Mouse (Mus musculus): ENCODE measurements at regions not wholly inside any gene's neighbourhood (a gene's known extent, or its start where the extent isn't known, plus 50 kb on each side); places are given as distances from the start of the nearest gene placed in this dataset.
A peak's percentile ranks its signal among the peaks of the same experiment; 100 is the strongest.

DNA sequence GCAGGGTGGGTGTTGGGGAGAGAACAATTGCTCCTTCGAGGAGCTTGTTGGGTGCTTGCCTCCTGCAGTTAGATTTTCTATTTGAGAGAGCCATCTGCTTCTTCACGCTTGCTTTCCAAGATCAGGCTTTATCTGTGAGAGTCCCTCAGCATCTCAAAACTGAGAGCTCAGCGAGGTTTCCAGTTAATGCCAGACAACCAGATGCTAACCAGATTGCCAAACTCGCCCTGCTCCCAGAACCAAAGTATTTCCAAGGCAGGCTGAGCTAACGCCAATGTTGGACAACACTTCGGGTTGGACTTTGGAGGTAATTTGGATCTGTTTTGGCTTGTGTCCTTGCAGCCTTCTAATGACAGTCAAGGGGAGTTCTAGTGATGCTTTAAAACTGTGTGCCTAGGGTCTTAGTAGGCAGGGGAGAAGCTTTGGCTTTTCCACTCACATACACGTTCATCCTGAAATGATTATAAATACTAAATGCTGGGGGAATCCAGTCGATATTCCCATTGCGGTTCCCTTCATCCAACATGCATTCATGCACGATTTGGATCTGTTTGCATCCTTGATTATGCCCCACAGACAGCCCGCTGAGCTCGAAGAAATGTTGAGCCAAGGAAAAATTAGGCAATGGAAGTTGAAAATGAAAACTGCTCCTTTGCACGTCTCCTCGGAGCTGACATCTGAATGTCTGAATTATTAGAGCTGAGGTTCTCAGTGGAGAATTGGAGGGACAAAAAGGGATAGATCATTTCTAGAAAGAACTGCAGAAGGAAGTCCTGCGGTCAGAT lies 68.4 kb upstream of the Trpm3 start:
- H3K27me3 ChIP-seq (ENCODE audit: control insufficient read depth, insufficient read depth, low read length): no peaks in the 10 kb centered on the region
- no peak overlapping the region for H3K27ac ChIP-seq (ENCODE audit: insufficient read depth, low read length)
- DNase-seq: no peak
- WGBS: 17% methylated on average over 15 of the region's 15 CpGs
- H3K4me1 ChIP-seq (ENCODE audit: control insufficient read depth, insufficient read depth, low read length): no peaks in the 10 kb centered on the region
- TF ChIP-seq POLR2A (IDR thresholded peaks at IDR 0.05; ENCODE audit: borderline replicate concordance, insufficient read depth, low read length) (no peak), CTCF (IDR thresholded peaks at IDR 0.05; ENCODE audit: borderline replicate concordance, insufficient read depth, low read depth, low read length) (no peak)
- H3K4me3 ChIP-seq (replicated peaks; ENCODE audit: insufficient read depth, low read depth, low read length): no peak overlapping the region

DNA sequence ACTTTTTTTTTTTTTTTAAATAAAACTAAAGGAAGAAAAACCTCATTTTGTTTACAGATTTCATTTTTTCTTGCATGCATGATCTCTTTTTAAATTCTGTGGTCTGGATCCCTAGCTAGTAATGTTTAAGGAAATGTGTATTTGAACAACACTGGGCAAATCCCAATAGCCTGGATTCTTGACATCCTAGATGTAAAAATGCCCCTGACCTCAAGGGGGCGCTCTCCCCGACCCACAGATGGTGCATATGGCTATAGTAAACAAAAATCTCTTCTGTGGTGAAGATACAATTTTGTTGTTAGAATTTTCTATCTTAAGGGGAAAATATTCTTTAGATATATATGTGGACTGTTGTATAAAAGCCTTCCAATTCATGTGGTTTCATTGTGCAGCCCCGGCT lies 67.1 kb upstream of the Trpm3 start:
- TF ChIP-seq POLR2A (IDR thresholded peaks at IDR 0.05; ENCODE audit: borderline replicate concordance, insufficient read depth, low read length) (no peak), CTCF (IDR thresholded peaks at IDR 0.05; ENCODE audit: borderline replicate concordance, insufficient read depth, low read depth, low read length) (0 out of 2 replicates have a peak, but pooled peaks have one; percentile 7)
- Histone ChIP-seq H3K4me1 (ENCODE audit: control insufficient read depth, insufficient read depth, low read length) (no peaks in the 10 kb centered on the region), H3K4me3 (replicated peaks; ENCODE audit: insufficient read depth, low read depth, low read length) (no peak overlapping the region), H3K27ac (ENCODE audit: insufficient read depth, low read length) (no peak overlapping the region), H3K27me3 (ENCODE audit: control insufficient read depth, insufficient read depth, low read length) (no peaks in the 10 kb centered on the region)
- 41% methylated on average over 3 of the region's 3 CpGs for WGBS
- no peak for DNase-seq

DNA sequence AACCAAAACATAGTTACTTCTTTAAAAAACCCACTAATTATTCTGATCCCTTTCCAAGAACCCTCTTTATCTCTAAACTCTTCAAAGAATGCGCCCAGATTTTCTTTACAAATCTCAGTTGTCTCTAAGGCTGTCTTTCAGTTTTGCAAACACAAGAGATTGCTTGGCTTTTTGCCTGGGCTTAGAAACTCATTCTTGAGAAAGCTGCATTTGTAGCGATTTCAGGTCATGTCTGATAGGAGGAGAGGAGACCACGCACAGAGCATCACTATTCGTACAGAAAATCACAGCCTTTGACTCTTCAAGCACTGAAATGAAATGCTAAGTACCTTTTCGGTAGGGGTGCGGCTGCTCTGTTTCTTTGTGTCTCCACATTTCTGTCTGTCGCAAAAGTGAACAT lies 64.8 kb upstream of the Trpm3 start:
- no peak for DNase-seq
- Histone ChIP-seq H3K27ac (ENCODE audit: insufficient read depth, low read length) (no peak overlapping the region), H3K4me1 (ENCODE audit: control insufficient read depth, insufficient read depth, low read length) (no peaks in the 10 kb centered on the region), H3K4me3 (replicated peaks; ENCODE audit: insufficient read depth, low read depth, low read length) (no peak overlapping the region), H3K27me3 (ENCODE audit: control insufficient read depth, insufficient read depth, low read length) (no peaks in the 10 kb centered on the region)
- TF ChIP-seq POLR2A (IDR thresholded peaks at IDR 0.05; ENCODE audit: borderline replicate concordance, insufficient read depth, low read length) (no peak), CTCF (IDR thresholded peaks at IDR 0.05; ENCODE audit: borderline replicate concordance, insufficient read depth, low read depth, low read length) (no peak)
- 55% methylated on average over 7 of the region's 7 CpGs for WGBS

DNA sequence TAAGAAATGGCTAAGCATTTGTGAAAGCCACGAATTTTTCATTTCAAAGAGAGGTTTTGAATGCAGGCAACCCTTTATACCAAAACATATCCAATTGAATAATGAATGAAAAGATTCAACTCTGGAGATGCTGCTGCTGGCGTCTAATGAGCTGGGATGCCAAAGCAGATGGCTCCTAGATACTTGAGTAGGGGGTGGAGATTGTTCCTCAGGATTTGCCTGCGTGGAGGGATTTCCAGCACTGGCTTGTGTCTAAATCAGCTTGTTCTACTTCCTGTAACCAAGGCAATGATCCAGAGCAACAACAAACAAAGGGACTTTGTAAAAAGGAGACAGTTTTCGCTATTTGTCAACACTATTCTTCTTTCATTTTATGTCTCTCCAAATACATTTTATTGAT lies 57.4 kb upstream of the Trpm3 start:
- 28% methylated on average over 4 of the region's 4 CpGs for WGBS
- no peak for DNase-seq
- no peaks in the 10 kb centered on the region for H3K4me1 ChIP-seq (ENCODE audit: control insufficient read depth, insufficient read depth, low read length)
- no peak overlapping the region for H3K4me3 ChIP-seq (replicated peaks; ENCODE audit: insufficient read depth, low read depth, low read length)
- no peak for TF ChIP-seq POLR2A (IDR thresholded peaks at IDR 0.05; ENCODE audit: borderline replicate concordance, insufficient read depth, low read length)
- TF ChIP-seq CTCF (IDR thresholded peaks at IDR 0.05; ENCODE audit: borderline replicate concordance, insufficient read depth, low read depth, low read length): no peak
- H3K27ac ChIP-seq (ENCODE audit: insufficient read depth, low read length): no peak overlapping the region
- H3K27me3 ChIP-seq (ENCODE audit: control insufficient read depth, insufficient read depth, low read length): no peaks in the 10 kb centered on the region

All from cerebellum, adult 2 months (tissue).